Mouse (Mus musculus): ENCODE results near the gene Senp2. TPM values are rescaled to one million over a fixed set of nuclear protein-coding genes. Genes with fewer than 3 reads are reported as not detected.

The Senp2 gene
- polyA plus RNA-seq, 1 experiment from 2014 or later: 58.4 TPM

DNA sequence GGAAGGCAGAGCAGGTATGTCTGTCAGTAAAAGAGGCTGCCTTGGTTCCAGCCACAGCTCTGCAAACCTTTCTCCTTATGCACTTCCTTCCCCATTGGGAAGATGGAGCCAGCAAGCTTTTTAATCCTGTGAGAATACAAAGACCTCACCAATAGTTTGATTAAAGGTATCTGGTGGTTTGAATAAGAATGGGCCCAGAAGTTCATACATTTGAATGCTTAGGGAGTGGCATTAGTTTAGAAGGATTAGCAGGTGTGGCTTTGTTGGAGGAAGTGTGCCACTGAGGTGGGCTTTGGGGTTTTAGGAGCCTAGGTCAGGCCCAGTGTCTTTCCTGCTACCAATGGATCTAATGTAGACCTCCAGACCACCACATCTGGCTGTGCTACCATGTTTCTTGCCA lies 56.3 kb downstream of the Senp2 start:
- H3K27me3 ChIP-seq (ENCODE audit: control insufficient read depth, insufficient read depth, low read length): no peaks in the 10 kb centered on the region
- no peak overlapping the region for H3K9ac ChIP-seq (replicated peaks; ENCODE audit: low read length)
- no peaks in the 10 kb centered on the region for H3K4me1 ChIP-seq (ENCODE audit: control insufficient read depth, insufficient read depth, low read length)
- ATAC-seq (ENCODE audit: low FRiP score, low TSS enrichment): no peak
- H3K4me2 ChIP-seq (ENCODE audit: low read length): no peak overlapping the region
- DNase-seq: no peak
- no peak overlapping the region for H3K27ac ChIP-seq (replicated peaks; ENCODE audit: low read depth, low read length)
- H3K9me3 ChIP-seq (ENCODE audit: control insufficient read depth, low read length): no peaks in the 10 kb centered on the region
- H3K4me3 ChIP-seq (replicated peaks; ENCODE audit: low read depth, low read length): no peak overlapping the region
- peaks cover 80% of the 10 kb centered on the region for H3K36me3 ChIP-seq (ENCODE audit: control insufficient read depth, insufficient read depth, low read length)

DNA sequence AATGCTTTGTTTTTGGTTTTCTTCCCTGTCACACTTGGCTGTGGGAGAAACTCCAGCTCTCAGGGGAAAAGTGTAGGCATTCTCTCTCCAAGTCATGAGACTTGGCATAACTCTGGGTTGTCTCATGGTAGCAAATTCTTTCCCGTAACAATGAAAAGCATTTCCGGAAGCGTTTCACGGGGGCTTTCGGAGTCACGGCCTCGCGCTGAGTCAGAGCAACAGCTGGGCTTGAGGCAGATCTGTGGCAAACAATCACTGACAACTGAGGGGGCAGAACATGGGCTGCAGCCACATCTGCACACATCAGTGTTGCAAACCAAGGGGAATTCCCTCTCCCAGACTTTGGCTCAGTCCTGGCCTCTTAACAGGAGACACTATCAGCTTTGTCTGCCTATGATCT lies 58.1 kb downstream of the Senp2 start:
- DNase-seq (no peak), ATAC-seq (ENCODE audit: low FRiP score, low TSS enrichment) (no peak)
- H3K9me3 ChIP-seq (ENCODE audit: control insufficient read depth, low read length): no peaks in the 10 kb centered on the region
- H3K27ac ChIP-seq (replicated peaks; ENCODE audit: low read depth, low read length): no peak overlapping the region
- H3K9ac ChIP-seq (replicated peaks; ENCODE audit: low read length): no peak overlapping the region
- H3K4me2 ChIP-seq (ENCODE audit: low read length): no peak overlapping the region
- H3K27me3 ChIP-seq (ENCODE audit: control insufficient read depth, insufficient read depth, low read length): no peaks in the 10 kb centered on the region
- H3K36me3 ChIP-seq (ENCODE audit: control insufficient read depth, insufficient read depth, low read length): peaks cover 63% of the 10 kb centered on the region
- H3K4me1 ChIP-seq (ENCODE audit: control insufficient read depth, insufficient read depth, low read length): no peaks in the 10 kb centered on the region
- H3K4me3 ChIP-seq (replicated peaks; ENCODE audit: low read depth, low read length): no peak overlapping the region
- WGBS: 92% methylated on average over 8 of the region's 8 CpGs

DNA sequence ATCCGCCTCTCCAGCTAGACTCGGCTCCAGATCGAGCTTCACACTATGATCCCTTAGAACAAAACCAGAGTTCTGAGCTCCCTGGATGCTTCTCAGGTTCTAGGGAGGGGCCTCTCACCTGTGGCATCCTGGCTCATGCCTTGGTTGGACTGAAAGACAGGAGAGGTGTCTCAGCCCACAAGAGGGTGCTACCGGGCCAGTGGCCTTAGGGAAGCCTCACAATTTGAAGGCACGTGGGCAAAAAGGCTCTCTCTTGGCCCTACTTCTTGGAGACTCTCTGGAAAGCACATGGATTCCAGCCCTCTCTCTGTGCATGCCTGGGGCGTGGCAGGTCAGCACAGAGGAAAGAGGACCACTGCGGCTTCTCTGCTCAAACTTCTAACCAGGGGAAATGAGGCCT lies 62.1 kb downstream of the Senp2 start:
- peak; percentile 28 for DNase-seq
- Histone ChIP-seq H3K9me3 (ENCODE audit: control insufficient read depth, low read length) (no peaks in the 10 kb centered on the region), H3K4me2 (ENCODE audit: low read length) (no peak overlapping the region), H3K4me1 (ENCODE audit: control insufficient read depth, insufficient read depth, low read length) (no peaks in the 10 kb centered on the region), H3K4me3 (replicated peaks; ENCODE audit: low read depth, low read length) (no peak overlapping the region), H3K27ac (replicated peaks; ENCODE audit: low read depth, low read length) (no peak overlapping the region), H3K27me3 (ENCODE audit: control insufficient read depth, insufficient read depth, low read length) (no peaks in the 10 kb centered on the region), H3K9ac (replicated peaks; ENCODE audit: low read length) (no peak overlapping the region), H3K36me3 (ENCODE audit: control insufficient read depth, insufficient read depth, low read length) (peaks cover 41% of the 10 kb centered on the region)
- ATAC-seq (ENCODE audit: low FRiP score, low TSS enrichment): no peak
- WGBS: 83% methylated on average over 7 of the region's 7 CpGs

DNA sequence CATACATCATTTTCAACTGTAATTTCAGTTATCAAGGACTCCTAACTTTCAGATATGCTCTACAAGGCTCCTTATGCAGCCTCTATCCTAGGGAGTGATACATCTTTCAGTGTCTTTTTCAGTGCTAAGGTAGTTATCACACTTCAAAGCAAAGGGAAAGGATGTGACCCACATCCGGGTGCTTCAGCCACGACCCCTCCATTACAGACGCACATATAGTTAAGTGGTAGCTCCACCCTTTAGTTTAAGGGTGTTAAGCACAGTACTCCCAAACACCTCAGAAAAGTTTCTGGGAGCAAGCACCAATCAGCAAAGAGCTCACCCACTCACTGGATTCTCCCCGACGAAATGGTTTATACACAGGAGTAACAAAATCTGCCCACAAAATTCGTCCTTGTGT lies 65.8 kb downstream of the Senp2 start:
- H3K4me1 ChIP-seq (ENCODE audit: control insufficient read depth, insufficient read depth, low read length): no peaks in the 10 kb centered on the region
- no peaks in the 10 kb centered on the region for H3K27me3 ChIP-seq (ENCODE audit: control insufficient read depth, insufficient read depth, low read length)
- H3K36me3 ChIP-seq (ENCODE audit: control insufficient read depth, insufficient read depth, low read length): peaks cover 37% of the 10 kb centered on the region
- H3K4me2 ChIP-seq (ENCODE audit: low read length): no peak overlapping the region
- no peaks in the 10 kb centered on the region for H3K9me3 ChIP-seq (ENCODE audit: control insufficient read depth, low read length)
- H3K4me3 ChIP-seq (replicated peaks; ENCODE audit: low read depth, low read length): no peak overlapping the region
- no peak overlapping the region for H3K27ac ChIP-seq (replicated peaks; ENCODE audit: low read depth, low read length)
- no peak overlapping the region for H3K9ac ChIP-seq (replicated peaks; ENCODE audit: low read length)
- no peak for DNase-seq
- ATAC-seq (ENCODE audit: low FRiP score, low TSS enrichment): no peak
- 74% methylated on average over 6 of the region's 6 CpGs for WGBS

DNA sequence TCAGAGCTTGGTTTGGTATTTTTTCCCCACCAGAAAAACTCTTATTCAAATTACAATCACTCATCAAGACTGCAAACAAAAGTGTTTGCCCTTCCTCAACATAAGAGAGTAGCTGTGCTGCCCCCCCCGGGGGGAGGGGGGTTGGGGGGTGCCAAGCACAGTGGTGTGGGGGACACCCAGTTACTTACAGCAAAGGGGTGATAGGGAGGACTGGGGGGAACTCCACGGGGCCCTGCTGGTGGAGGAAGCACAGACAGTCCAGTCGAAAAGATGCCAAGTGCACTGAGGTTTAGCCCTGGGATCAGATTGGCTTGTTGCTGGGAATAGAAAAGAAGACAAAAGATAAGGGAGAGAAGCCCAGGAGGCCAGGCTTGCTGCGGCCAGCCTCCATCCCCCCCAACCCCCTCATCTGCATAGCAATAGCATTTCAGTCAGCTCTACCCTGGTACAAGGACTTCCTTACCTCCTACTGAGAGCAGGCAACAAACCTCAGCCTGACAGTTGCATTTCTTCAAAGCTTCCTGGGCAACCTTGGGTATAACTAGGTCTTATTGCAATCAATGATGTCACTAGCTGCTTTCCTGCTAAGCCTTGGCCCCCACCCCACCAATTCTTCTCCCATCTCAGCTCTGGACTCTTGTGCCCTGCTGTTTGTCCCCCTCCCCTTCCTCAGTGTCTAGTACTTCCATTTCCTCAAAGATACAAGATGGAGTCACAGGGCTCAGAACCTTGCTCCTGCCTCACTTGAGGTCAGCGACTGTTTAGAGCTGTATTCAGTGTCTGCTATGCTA lies 66.7 kb downstream of the Senp2 start:
- Histone ChIP-seq H3K27me3 (ENCODE audit: control insufficient read depth, insufficient read depth, low read length) (no peaks in the 10 kb centered on the region), H3K9me3 (ENCODE audit: control insufficient read depth, low read length) (no peaks in the 10 kb centered on the region), H3K9ac (replicated peaks; ENCODE audit: low read length) (no peak overlapping the region), H3K4me3 (replicated peaks; ENCODE audit: low read depth, low read length) (no peak overlapping the region), H3K4me1 (ENCODE audit: control insufficient read depth, insufficient read depth, low read length) (no peaks in the 10 kb centered on the region), H3K27ac (replicated peaks; ENCODE audit: low read depth, low read length) (0 out of 2 replicates have a peak overlapping the region, but pooled peaks have one; percentile 4), H3K36me3 (ENCODE audit: control insufficient read depth, insufficient read depth, low read length) (peaks cover 40% of the 10 kb centered on the region), H3K4me2 (ENCODE audit: low read length) (no peak overlapping the region)
- WGBS: 5% methylated on average over 5 of the region's 5 CpGs
- DNase-seq: peak; percentile 28
- peak; percentile 48; the same call in 1 of the 2 replicates for ATAC-seq (ENCODE audit: low FRiP score, low TSS enrichment)

DNA sequence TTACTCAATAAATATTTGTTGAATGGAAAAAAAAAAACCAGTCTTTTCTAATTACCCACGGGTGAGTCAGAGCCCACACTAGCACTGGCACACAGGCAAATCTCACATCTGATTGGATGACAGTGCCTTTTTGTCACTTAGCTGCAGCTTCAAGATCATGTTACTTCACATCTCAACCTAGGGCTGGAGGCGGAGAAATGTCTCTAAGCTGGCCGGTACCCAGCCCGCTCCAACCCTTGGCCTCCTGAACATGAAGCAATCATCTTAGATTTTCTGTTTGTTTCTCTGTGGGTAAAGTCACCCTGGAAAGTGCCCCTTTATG lies 67.3 kb downstream of the Senp2 start:
- no peak overlapping the region for H3K4me3 ChIP-seq (replicated peaks; ENCODE audit: low read depth, low read length)
- no peak overlapping the region for H3K4me2 ChIP-seq (ENCODE audit: low read length)
- peaks cover 45% of the 10 kb centered on the region for H3K36me3 ChIP-seq (ENCODE audit: control insufficient read depth, insufficient read depth, low read length)
- no peaks in the 10 kb centered on the region for H3K9me3 ChIP-seq (ENCODE audit: control insufficient read depth, low read length)
- H3K9ac ChIP-seq (replicated peaks; ENCODE audit: low read length): no peak overlapping the region
- no peaks in the 10 kb centered on the region for H3K4me1 ChIP-seq (ENCODE audit: control insufficient read depth, insufficient read depth, low read length)
- no peaks in the 10 kb centered on the region for H3K27me3 ChIP-seq (ENCODE audit: control insufficient read depth, insufficient read depth, low read length)
- no peak for ATAC-seq (ENCODE audit: low FRiP score, low TSS enrichment)
- H3K27ac ChIP-seq (replicated peaks; ENCODE audit: low read depth, low read length): no peak overlapping the region
- DNase-seq: no peak
- 26% methylated on average over 4 of the region's 4 CpGs for WGBS

DNA sequence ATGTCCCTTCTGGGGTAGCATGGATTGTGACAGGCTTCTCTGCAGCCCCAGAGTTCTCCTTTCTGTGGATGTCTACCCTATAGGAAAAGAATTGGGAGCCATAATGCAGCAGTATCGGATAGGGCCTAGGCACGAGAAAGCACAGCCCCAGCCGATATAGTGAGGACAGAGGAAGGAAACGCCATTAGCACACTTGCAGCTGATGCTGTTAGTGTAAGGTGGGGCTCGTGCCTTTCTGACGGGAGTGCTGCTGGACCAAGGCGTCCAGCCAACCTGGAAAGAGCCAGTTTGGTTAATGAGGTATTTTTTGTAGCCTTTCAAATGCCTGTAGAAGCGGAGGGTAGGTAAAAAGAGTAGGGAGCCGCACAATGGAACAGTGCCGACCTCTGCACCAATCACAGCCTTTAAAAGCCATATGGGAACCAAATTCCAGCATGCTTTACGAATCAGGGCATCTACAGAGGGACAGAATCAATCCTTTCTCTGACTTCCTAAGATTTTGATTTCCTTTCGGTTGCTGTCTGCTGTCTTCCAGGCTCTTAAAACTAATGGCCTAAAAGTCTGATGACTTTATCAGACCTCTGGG lies 70.9 kb downstream of the Senp2 start:
- Histone ChIP-seq H3K4me1 (ENCODE audit: control insufficient read depth, insufficient read depth, low read length) (peaks cover 3% of the 10 kb centered on the region; the same call in 1 of the 2 replicates), H3K9ac (replicated peaks; ENCODE audit: low read length) (no peak overlapping the region), H3K27ac (replicated peaks; ENCODE audit: low read depth, low read length) (no peak overlapping the region), H3K36me3 (ENCODE audit: control insufficient read depth, insufficient read depth, low read length) (peaks cover 46% of the 10 kb centered on the region), H3K27me3 (ENCODE audit: control insufficient read depth, insufficient read depth, low read length) (no peaks in the 10 kb centered on the region), H3K4me2 (ENCODE audit: low read length) (no peak overlapping the region), H3K4me3 (replicated peaks; ENCODE audit: low read depth, low read length) (no peak overlapping the region), H3K9me3 (ENCODE audit: control insufficient read depth, low read length) (no peaks in the 10 kb centered on the region)
- DNase-seq (no peak), ATAC-seq (ENCODE audit: low FRiP score, low TSS enrichment) (no peak)
- 94% methylated on average over 12 of the region's 12 CpGs for WGBS

DNA sequence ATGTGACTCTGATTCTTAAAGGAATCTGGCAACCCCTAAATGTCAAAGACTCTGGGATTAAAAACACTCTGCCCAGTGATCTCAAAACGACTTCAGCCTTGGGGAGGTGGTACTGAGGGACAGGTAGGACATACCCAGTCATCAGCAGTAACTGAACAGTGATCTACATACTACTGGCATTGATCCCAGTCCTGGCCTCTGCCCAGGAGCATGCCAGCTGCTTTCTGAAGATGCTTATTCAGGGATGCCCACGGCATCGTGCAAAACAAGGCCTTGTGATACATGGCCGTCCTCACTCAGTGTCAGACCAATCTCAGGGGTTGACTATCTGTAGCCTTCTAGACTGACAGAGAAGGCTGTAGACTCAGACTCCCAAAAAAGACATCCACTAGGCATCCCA lies 76.1 kb downstream of the Senp2 start:
- DNase-seq (no peak), ATAC-seq (ENCODE audit: low FRiP score, low TSS enrichment) (no peak)

DNA sequence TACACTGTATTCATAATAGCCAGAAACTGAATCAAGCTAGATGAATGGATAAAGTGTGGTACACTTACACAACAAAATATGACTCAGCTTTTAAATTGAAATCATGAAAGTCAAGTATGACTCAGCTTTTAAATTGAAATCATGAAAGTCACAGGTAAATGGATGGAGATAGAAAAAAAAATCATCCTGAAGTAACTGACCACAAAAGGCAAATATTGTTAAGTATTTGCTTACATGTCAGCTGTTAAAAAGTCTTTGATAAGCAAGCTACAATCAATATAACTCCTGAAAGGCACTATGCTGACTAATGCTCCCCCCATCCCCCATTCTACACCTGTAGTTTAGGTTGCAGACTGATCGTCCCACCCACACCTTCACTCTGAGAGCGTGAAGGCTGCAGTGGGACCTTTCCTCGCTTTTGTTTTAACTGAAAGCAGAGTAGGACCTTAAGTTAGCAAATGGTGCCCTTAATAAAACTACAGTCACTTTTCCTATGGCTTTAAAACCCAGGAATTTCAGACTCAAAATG lies 82.0 kb downstream of the Senp2 start:
- WGBS: 91% methylated on average over 3 of the region's 3 CpGs
- no peaks in the 10 kb centered on the region for H3K27me3 ChIP-seq (ENCODE audit: control insufficient read depth, insufficient read depth, low read length)
- no peaks in the 10 kb centered on the region for H3K4me1 ChIP-seq (ENCODE audit: control insufficient read depth, insufficient read depth, low read length)
- H3K36me3 ChIP-seq (ENCODE audit: control insufficient read depth, insufficient read depth, low read length): peaks cover 7% of the 10 kb centered on the region; the same call in 1 of the 2 replicates
- no peaks in the 10 kb centered on the region for H3K9me3 ChIP-seq (ENCODE audit: control insufficient read depth, low read length)
- ATAC-seq (ENCODE audit: low FRiP score, low TSS enrichment): no peak
- H3K9ac ChIP-seq (replicated peaks; ENCODE audit: low read length): no peak overlapping the region
- H3K4me3 ChIP-seq (replicated peaks; ENCODE audit: low read depth, low read length): no peak overlapping the region
- no peak overlapping the region for H3K4me2 ChIP-seq (ENCODE audit: low read length)
- no peak overlapping the region for H3K27ac ChIP-seq (replicated peaks; ENCODE audit: low read depth, low read length)
- no peak for DNase-seq

More for the DNA sequence above, 76.1 kb downstream of the Senp2 start:
- H3K9me3 ChIP-seq (ENCODE audit: control insufficient read depth, low read length): no peaks in the 10 kb centered on the region
- H3K27me3 ChIP-seq (ENCODE audit: control insufficient read depth, insufficient read depth, low read length): no peaks in the 10 kb centered on the region
- 88% methylated on average over 4 of the region's 4 CpGs for WGBS
- no peak overlapping the region for H3K4me2 ChIP-seq (ENCODE audit: low read length)
- H3K27ac ChIP-seq (replicated peaks; ENCODE audit: low read depth, low read length): no peak overlapping the region
- peaks cover 23% of the 10 kb centered on the region; the same call in 1 of the 2 replicates for H3K36me3 ChIP-seq (ENCODE audit: control insufficient read depth, insufficient read depth, low read length)
- H3K4me1 ChIP-seq (ENCODE audit: control insufficient read depth, insufficient read depth, low read length): peaks cover 3% of the 10 kb centered on the region; the same call in 1 of the 2 replicates
- H3K9ac ChIP-seq (replicated peaks; ENCODE audit: low read length): no peak overlapping the region
- H3K4me3 ChIP-seq (replicated peaks; ENCODE audit: low read depth, low read length): no peak overlapping the region
